Comparison of ENCODE assay signal across 43 mouse cellular contexts in the genomic region with DNA sequence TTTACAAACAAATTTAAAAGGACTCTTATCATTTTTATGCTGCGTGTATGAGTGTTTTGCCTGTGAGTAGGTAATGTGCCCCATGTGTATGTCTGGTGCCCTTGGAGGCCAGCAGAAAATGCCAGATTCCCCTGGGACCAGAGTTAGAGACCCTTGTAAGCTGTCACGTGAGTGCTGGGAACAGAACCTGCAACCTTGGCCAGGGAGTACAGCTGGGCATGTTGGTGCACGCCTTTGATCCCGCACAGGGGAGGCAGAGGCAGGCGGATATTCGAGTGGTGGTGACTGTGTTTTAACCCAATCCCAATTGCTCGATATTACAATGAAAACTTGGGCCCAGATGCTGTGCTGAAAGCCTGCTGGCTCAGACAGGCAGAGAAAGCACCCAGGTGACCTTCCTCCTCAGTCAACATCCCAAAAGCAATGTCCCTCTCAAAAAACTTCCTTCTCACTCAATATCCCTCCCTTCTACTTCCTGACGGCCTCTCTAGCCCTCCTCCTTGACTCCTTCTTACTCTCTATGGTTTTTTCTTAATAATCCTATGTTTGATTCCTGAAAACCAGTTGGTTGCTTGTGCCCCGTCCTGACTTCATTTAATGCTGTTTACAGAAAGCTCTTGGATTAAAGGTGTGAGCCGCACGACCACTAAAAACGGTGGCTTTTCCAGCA. TPM values are rescaled to one million over a fixed set of nuclear protein-coding genes. Genes with fewer than 3 reads are reported as not detected.
"Had no signal": no experiment of that assay in that cellular context is flagged by ENCODE, and none has a peak within 500 bp of the region (broad histone marks: within the 10 kb centered on the region; RNA-seq: fewer than 3 reads in every experiment).

No protein-coding gene starts in this region.

- H3K27ac ChIP-seq: gastrocnemius, adult 2 months; heart, embryonic 10.5 days; hindbrain, embryonic 10.5 days; hindbrain, embryonic 12.5 days; hindbrain, embryonic 14.5 days; intestine, embryonic 15.5 days; kidney, embryonic 15.5 days; kidney, postnatal 0 days; limb, embryonic 13.5 days; limb, embryonic 15.5 days; liver, embryonic 13.5 days; liver, embryonic 15.5 days had no signal

- DNase-seq: gastrocnemius, adult 2 months; gastrocnemius, postnatal 10 days; gastrocnemius, postnatal 25 days; heart, adult 18-20 months; heart, postnatal 10 days; heart, postnatal 4 days; kidney, adult 2 months; kidney, adult 9 months; kidney, postnatal 14 days; kidney, postnatal 36 days; layer of hippocampus, adult 9-11 months; layer of hippocampus, postnatal 36 days; left cerebral cortex, postnatal 4 days; liver, embryonic 13.5 days had no signal

- H3K9ac ChIP-seq: heart, embryonic 12.5 days; hindbrain, embryonic 12.5 days; hindbrain, embryonic 14.5 days; intestine, embryonic 15.5 days; kidney, embryonic 15.5 days; limb, embryonic 13.5 days; limb, embryonic 15.5 days; liver, embryonic 13.5 days; liver, embryonic 15.5 days had no signal

- H3K4me3 ChIP-seq: gastrocnemius, adult 2 months; heart, embryonic 10.5 days; heart, embryonic 12.5 days; hindbrain, embryonic 10.5 days; hindbrain, embryonic 12.5 days; intestine, embryonic 15.5 days; kidney, embryonic 15.5 days; limb, embryonic 13.5 days; limb, embryonic 15.5 days; liver, embryonic 13.5 days; liver, embryonic 15.5 days had no signal

- H3K9me3 ChIP-seq: heart, embryonic 10.5 days; heart, embryonic 12.5 days; hindbrain, embryonic 10.5 days; hindbrain, embryonic 12.5 days; intestine, embryonic 15.5 days; kidney, embryonic 15.5 days; limb, embryonic 13.5 days; limb, embryonic 15.5 days; liver, embryonic 13.5 days; liver, embryonic 15.5 days had no signal

- H3K27me3 ChIP-seq: heart, embryonic 12.5 days; hindbrain, embryonic 12.5 days; intestine, embryonic 15.5 days; kidney, embryonic 15.5 days; limb, embryonic 13.5 days; limb, embryonic 15.5 days; liver, embryonic 13.5 days; liver, embryonic 15.5 days had no signal

- H3K36me3 ChIP-seq: heart, embryonic 10.5 days; heart, embryonic 12.5 days; hindbrain, embryonic 12.5 days; intestine, embryonic 15.5 days; kidney, embryonic 15.5 days; limb, embryonic 13.5 days; limb, embryonic 15.5 days; liver, embryonic 13.5 days; liver, embryonic 15.5 days had no signal

- H3K4me2 ChIP-seq: heart, embryonic 12.5 days; hindbrain, embryonic 12.5 days; hindbrain, embryonic 14.5 days; intestine, embryonic 15.5 days; kidney, embryonic 15.5 days; limb, embryonic 13.5 days; limb, embryonic 15.5 days; liver, embryonic 11.5 days; liver, embryonic 13.5 days; liver, embryonic 15.5 days had no signal

- ATAC-seq: hindbrain, embryonic 16.5 days; inflammation-experienced regulatory T-cells, adult 6 months; intestine, embryonic 15.5 days; intestine, postnatal 0 days had no signal

RNA-seq across cellular contexts. Expression of a gene that starts 8.4 kb away (rescaled TPM):
- total RNA-seq: gastrocnemius, adult 2 months; gastrocnemius, postnatal 10 days; gastrocnemius, postnatal 25 days; gastrocnemius, postnatal 4 days; granulocyte monocyte progenitor cell, adult 5-6 weeks; heart, adult 18-20 months; heart, adult 8-10 months; heart, postnatal 10 days; heart, postnatal 4 days; layer of hippocampus, adult 8-10 months; layer of hippocampus, postnatal 14 days; layer of hippocampus, postnatal 36 days; left cerebral cortex, adult 18-20 months; left cerebral cortex, adult 8-10 months; left cerebral cortex, postnatal 10 days; left cerebral cortex, postnatal 25 days; left cerebral cortex, postnatal 4 days had no signal
- polyA plus RNA-seq: heart, embryonic 10.5 days; heart, embryonic 12.5 days; heart, embryonic 14.5 days; heart, embryonic 16.5 days; hindbrain, embryonic 10.5 days; hindbrain, embryonic 14.5 days; hindbrain, embryonic 16.5 days; intestine, embryonic 15.5 days; intestine, postnatal 0 days; kidney, embryonic 15.5 days; kidney, postnatal 0 days; large intestine, adult 2 months; limb, embryonic 11.5 days; limb, embryonic 13.5 days; limb, embryonic 15.5 days; liver, embryonic 11.5 days; liver, embryonic 13.5 days; liver, embryonic 15.5 days had no signal

RNA-seq across cellular contexts. Expression of a gene that starts 10.9 kb away (rescaled TPM):
- polyA plus RNA-seq: inflammation-experienced regulatory T-cells, adult 6 months had no signal

RNA-seq across cellular contexts. Expression of a gene that starts 24.1 kb away (rescaled TPM):
- total RNA-seq: gastrocnemius, adult 2 months; gastrocnemius, postnatal 10 days; gastrocnemius, postnatal 25 days; gastrocnemius, postnatal 4 days; heart, adult 8-10 months; heart, postnatal 10 days; heart, postnatal 25 days; heart, postnatal 4 days had no signal
- polyA plus RNA-seq: heart, embryonic 14.5 days; hindbrain, embryonic 10.5 days; inflammation-experienced regulatory T-cells, adult 6 months; limb, embryonic 11.5 days; limb, embryonic 13.5 days had no signal
